In genomic region chr12:25905614-25906013, GRCm38 (mm10) we compare ENCODE assay signal across 20 mouse cellular contexts.
DNase-seq lines count a peak whose midpoint lies in the region; ATAC-seq and TF ChIP-seq lines count a peak whose summit lies in the region.
"Had no signal": no experiment of that assay in that cellular context is flagged by ENCODE, and none has a peak within 500 bp of the region (broad histone marks: within the 10 kb centered on the region; RNA-seq: fewer than 3 reads in every experiment).

No protein-coding gene starts in this region.

- ATAC-seq in liver, postnatal 0 days, result no peak
- no peak for ATAC-seq in liver, embryonic 11.5 days (replicated peaks; ENCODE audit: low FRiP score)
- ATAC-seq in common myeloid progenitor, adult 5-6 weeks (replicated peaks; ENCODE audit: low read depth, poor library complexity, severe bottlenecking), result peak; percentile 89
- peak; percentile 97 for ATAC-seq in neutrophil, adult 5-6 weeks (ENCODE audit: extremely low read depth, insufficient number of reproducible peaks, low FRiP score, poor library complexity, severe bottlenecking)
- ATAC-seq: forebrain, embryonic 15.5 days; intestine, embryonic 15.5 days had no signal

- no peaks in the 10 kb centered on the region for H3K36me3 ChIP-seq in liver, postnatal 0 days (replicated peaks; ENCODE audit: insufficient read depth, low read length)
- H3K36me3 ChIP-seq in liver, embryonic 11.5 days (ENCODE audit: control insufficient read depth, insufficient read depth, low read length), result no peaks in the 10 kb centered on the region
- H3K36me3 ChIP-seq: embryonic facial prominence, embryonic 15.5 days; forebrain, embryonic 15.5 days; G1E; heart, embryonic 12.5 days; hindbrain, embryonic 10.5 days; intestine, embryonic 15.5 days had no signal

- no peak overlapping the region for H3K4me3 ChIP-seq in liver, postnatal 0 days (ENCODE audit: low read depth, low read length)
- H3K4me3 ChIP-seq in liver, embryonic 11.5 days (ENCODE audit: low read depth, low read length), result no peak overlapping the region
- no peak overlapping the region for H3K4me3 ChIP-seq in layer of hippocampus, adult 2 months
- H3K4me3 ChIP-seq: embryonic facial prominence, embryonic 15.5 days; forebrain, embryonic 15.5 days; heart, adult 2 months; heart, embryonic 12.5 days; hindbrain, embryonic 10.5 days; intestine, embryonic 15.5 days had no signal

- H3K27me3 ChIP-seq in liver, postnatal 0 days (ENCODE audit: insufficient read depth, low read length), result no peaks in the 10 kb centered on the region
- no peaks in the 10 kb centered on the region for H3K27me3 ChIP-seq in liver, embryonic 11.5 days (replicated peaks; ENCODE audit: control insufficient read depth, insufficient read depth, low read length)
- H3K27me3 ChIP-seq: embryonic facial prominence, embryonic 15.5 days; forebrain, embryonic 15.5 days; heart, embryonic 12.5 days; intestine, embryonic 15.5 days had no signal

- no peaks in the 10 kb centered on the region for H3K9me3 ChIP-seq in liver, postnatal 0 days (ENCODE audit: low read length)
- H3K9me3 ChIP-seq in liver, embryonic 11.5 days (ENCODE audit: control insufficient read depth, low read length), result no peaks in the 10 kb centered on the region
- H3K9me3 ChIP-seq: embryonic facial prominence, embryonic 15.5 days; forebrain, embryonic 15.5 days; hindbrain, embryonic 10.5 days; intestine, embryonic 15.5 days had no signal

- H3K9ac ChIP-seq in liver, postnatal 0 days (replicated peaks), result no peak overlapping the region
- H3K9ac ChIP-seq in liver, embryonic 11.5 days (ENCODE audit: low read depth, low read length), result no peak overlapping the region
- H3K9ac ChIP-seq: embryonic facial prominence, embryonic 15.5 days; forebrain, embryonic 15.5 days; heart, embryonic 12.5 days; hindbrain, embryonic 14.5 days; intestine, embryonic 15.5 days had no signal

- no peak for TF ChIP-seq EP300 in liver, postnatal 0 days (IDR thresholded peaks at IDR 0.05; ENCODE audit: low read depth)

- no peaks in the 10 kb centered on the region for H3K4me1 ChIP-seq in liver, postnatal 0 days (ENCODE audit: insufficient read depth)
- H3K4me1 ChIP-seq in liver, embryonic 11.5 days (replicated peaks; ENCODE audit: control insufficient read depth, insufficient read depth, low read length), result no peaks in the 10 kb centered on the region
- H3K4me1 ChIP-seq: embryonic facial prominence, embryonic 15.5 days; forebrain, embryonic 15.5 days; heart, embryonic 12.5 days; hindbrain, embryonic 10.5 days; intestine, embryonic 15.5 days had no signal

- WGBS in liver, postnatal 0 days (ENCODE audit: insufficient replicate concordance), result 47% methylated on average over 1 of the region's 1 CpGs
- WGBS in liver, embryonic 11.5 days, result 71% methylated on average over 1 of the region's 1 CpGs

- H3K27ac ChIP-seq in liver, postnatal 0 days (ENCODE audit: low read depth), result peak overlapping the region; percentile 48; the same call in 1 of the 2 replicates
- H3K27ac ChIP-seq in liver, embryonic 11.5 days (ENCODE audit: low read depth, low read length), result no peak overlapping the region
- no peak overlapping the region for H3K27ac ChIP-seq in layer of hippocampus, adult 2 months
- H3K27ac ChIP-seq: embryonic facial prominence, embryonic 15.5 days; forebrain, embryonic 15.5 days; heart, adult 2 months; hindbrain, embryonic 10.5 days; hindbrain, embryonic 14.5 days; intestine, embryonic 15.5 days had no signal

- DNase-seq in liver, postnatal 0 days, result no peak
- no peak for DNase-seq in liver, embryonic 11.5 days (ENCODE audit: low spot score)
- peak; percentile 47 to 54 for DNase-seq in B cell, adult 2 months
- DNase-seq in layer of hippocampus, postnatal 25 days (ENCODE audit: extremely low spot score in 1 of 2, low spot score in 1 of 2), result no peak
- DNase-seq in embryo, embryonic 9.5 days (ENCODE audit: extremely low spot score), result no peak
- no peak for DNase-seq in layer of hippocampus, adult 2 months (ENCODE audit: low spot score in 2 of 2)
- DNase-seq: adrenal gland, postnatal 14 days; cerebellum, adult 18-20 months; cerebellum, postnatal 10 days; gastrocnemius, postnatal 36 days; heart, adult 2 months had no signal

- no peak overlapping the region for H3K4me2 ChIP-seq in liver, postnatal 0 days (ENCODE audit: low read depth, low read length)
- no peak overlapping the region for H3K4me2 ChIP-seq in liver, embryonic 11.5 days
- H3K4me2 ChIP-seq: embryonic facial prominence, embryonic 15.5 days; forebrain, embryonic 15.5 days; heart, embryonic 12.5 days; hindbrain, embryonic 14.5 days; intestine, embryonic 15.5 days had no signal

- TF ChIP-seq CTCF in liver, postnatal 0 days (IDR thresholded peaks at IDR 0.05; ENCODE audit: low read depth), result no peak
- TF ChIP-seq CTCF in layer of hippocampus, adult 2 months (conservative IDR thresholded peaks at IDR 0.05), result no peak

Comparison
In these comparisons a context has a peak if more than half of its experiments do, and no peak if none do; other contexts are left out.
1. ATAC-seq: peak in common myeloid progenitor, adult 5-6 weeks (single experiment) and neutrophil, adult 5-6 weeks (single experiment); none in liver, postnatal 0 days (single experiment) and liver, embryonic 11.5 days (single experiment).
2. DNase-seq: peak in B cell, adult 2 months (2 of 2); none in liver, postnatal 0 days (single experiment), liver, embryonic 11.5 days (single experiment), layer of hippocampus, postnatal 25 days (0 of 2), embryo, embryonic 9.5 days (single experiment) and layer of hippocampus, adult 2 months (0 of 2).